ENCODE assay signal across 18 mouse cellular contexts in genomic region chr10:13843746-13844145, GRCm38 (mm10).
"Had no signal": no experiment of that assay in that cellular context is flagged by ENCODE, and none has a peak within 500 bp of the region (broad histone marks: within the 10 kb centered on the region; RNA-seq: fewer than 3 reads in every experiment).

No protein-coding gene starts in this region.

- ATAC-seq: midbrain, embryonic 13.5 days; midbrain, embryonic 16.5 days had no signal

- H3K9me3 ChIP-seq: midbrain, embryonic 13.5 days; neural tube, embryonic 13.5 days; neural tube, embryonic 15.5 days had no signal

- H3K4me3 ChIP-seq: midbrain, embryonic 10.5 days; midbrain, embryonic 13.5 days; myocyte; neural tube, embryonic 13.5 days; neural tube, embryonic 15.5 days had no signal

- H3K27me3 ChIP-seq: midbrain, embryonic 13.5 days; neural tube, embryonic 13.5 days; neural tube, embryonic 15.5 days had no signal

- H3K9ac ChIP-seq: liver, embryonic 14.5 days; lung, embryonic 14.5 days; midbrain, embryonic 13.5 days; neural tube, embryonic 13.5 days; neural tube, embryonic 15.5 days had no signal

- H3K4me1 ChIP-seq: midbrain, embryonic 10.5 days; midbrain, embryonic 13.5 days; neural tube, embryonic 15.5 days had no signal

- DNase-seq: lung, adult 18-20 months; lung, embryonic 14.5 days; lung, postnatal 10 days; lung, postnatal 4 days; right cerebral cortex, adult 18-20 months; right cerebral cortex, postnatal 25 days; right cerebral cortex, postnatal 4 days; spleen, adult 18-20 months; thymus, adult 18-20 months; thymus, postnatal 14 days; thymus, postnatal 36 days had no signal

- H3K36me3 ChIP-seq: midbrain, embryonic 10.5 days; midbrain, embryonic 13.5 days; neural tube, embryonic 13.5 days; neural tube, embryonic 15.5 days had no signal

- H3K27ac ChIP-seq: liver, embryonic 14.5 days; midbrain, embryonic 10.5 days; midbrain, embryonic 13.5 days; neural tube, embryonic 13.5 days; neural tube, embryonic 15.5 days had no signal

- H3K4me2 ChIP-seq: lung, embryonic 14.5 days; midbrain, embryonic 13.5 days; neural tube, embryonic 13.5 days; neural tube, embryonic 15.5 days had no signal
